Comparison of ENCODE assay signal across 19 mouse cellular contexts in the genomic region with DNA sequence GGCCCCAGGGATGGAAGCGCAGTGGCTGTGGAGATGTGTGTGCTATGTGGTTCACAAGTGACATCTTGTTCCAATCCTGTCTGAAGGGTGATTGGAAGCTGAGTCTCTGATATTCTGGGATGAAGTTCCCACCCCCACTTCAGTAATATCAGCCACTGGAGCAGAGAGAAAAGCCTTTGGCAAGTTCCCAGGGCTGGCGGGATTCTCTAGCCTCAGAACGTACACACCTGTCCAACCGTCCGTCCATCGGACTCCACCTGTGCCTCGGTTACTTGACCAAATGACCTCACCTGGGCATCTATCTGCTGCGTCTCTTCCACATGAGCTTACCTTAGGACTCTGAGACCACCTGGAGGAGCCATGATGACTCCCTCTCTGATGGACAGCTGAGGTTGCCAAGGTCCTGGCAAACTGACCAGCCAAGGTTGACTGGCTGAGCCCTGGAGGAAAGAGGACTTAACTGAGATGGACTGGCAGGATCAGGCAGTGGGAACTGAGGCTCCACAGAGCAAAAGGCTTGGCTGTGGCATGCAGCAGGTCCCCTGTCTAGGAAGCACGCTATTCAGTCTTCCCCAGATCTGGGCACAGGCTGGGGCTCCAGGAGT.
DNase-seq lines count a peak whose midpoint lies in the region; ATAC-seq and TF ChIP-seq lines count a peak whose summit lies in the region.
"Had no signal": no experiment of that assay in that cellular context is flagged by ENCODE, and none has a peak within 500 bp of the region (broad histone marks: within the 10 kb centered on the region; RNA-seq: fewer than 3 reads in every experiment).

No protein-coding gene starts in this region.

- no peak for TF ChIP-seq CTCF in cerebellum, adult 2 months (IDR thresholded peaks at IDR 0.05; ENCODE audit: borderline replicate concordance, insufficient read depth, low read depth, low read length)
- no peak for TF ChIP-seq CTCF in midbrain, postnatal 0 days (IDR thresholded peaks at IDR 0.05)

- no peak for TF ChIP-seq POLR2A in cerebellum, adult 2 months (IDR thresholded peaks at IDR 0.05; ENCODE audit: borderline replicate concordance, insufficient read depth, low read length)

- H3K9ac ChIP-seq in midbrain, postnatal 0 days (replicated peaks; ENCODE audit: low read length, poor library complexity, severe bottlenecking) = no peak overlapping the region
- no peak overlapping the region; the same call in 1 of the 2 replicates for H3K9ac ChIP-seq in forebrain, embryonic 13.5 days
- H3K9ac ChIP-seq in midbrain, embryonic 14.5 days (replicated peaks; ENCODE audit: low read length) = peak overlapping the region; percentile 20; the same call in 1 of the 2 replicates
- no peak overlapping the region for H3K9ac ChIP-seq in kidney, embryonic 16.5 days (replicated peaks; ENCODE audit: low read length)
- H3K9ac ChIP-seq: embryonic facial prominence, embryonic 13.5 days; heart, embryonic 15.5 days; liver, postnatal 0 days; neural tube, embryonic 12.5 days had no signal

- 41% methylated on average over 9 of the region's 9 CpGs for WGBS in cerebellum, adult 2 months
- WGBS in midbrain, embryonic 10.5 days = 86% methylated on average over 9 of the region's 9 CpGs
- 83% methylated on average over 9 of the region's 9 CpGs for WGBS in midbrain, postnatal 0 days
- 67% methylated on average over 9 of the region's 9 CpGs for WGBS in forebrain, embryonic 13.5 days
- 81% methylated on average over 9 of the region's 9 CpGs for WGBS in midbrain, embryonic 14.5 days
- 76% methylated on average over 9 of the region's 9 CpGs for WGBS in kidney, embryonic 16.5 days

- peak; percentile 47 to 64 for DNase-seq in cerebellum, postnatal 14 days
- no peak for DNase-seq in cerebellum, adult 2 months
- DNase-seq in midbrain, embryonic 10.5 days (ENCODE audit: low spot score) = no peak
- DNase-seq in midbrain, postnatal 0 days (ENCODE audit: low spot score) = no peak
- no peak for DNase-seq in midbrain, embryonic 14.5 days
- DNase-seq: adrenal gland, postnatal 25 days; heart, postnatal 4 days; kidney, postnatal 10 days; liver, postnatal 0 days; thymus, postnatal 14 days had no signal

- H3K9me3 ChIP-seq in midbrain, embryonic 10.5 days (replicated peaks) = no peaks in the 10 kb centered on the region
- H3K9me3 ChIP-seq in midbrain, postnatal 0 days (ENCODE audit: low read length) = no peaks in the 10 kb centered on the region
- no peaks in the 10 kb centered on the region for H3K9me3 ChIP-seq in forebrain, embryonic 13.5 days (replicated peaks)
- no peaks in the 10 kb centered on the region for H3K9me3 ChIP-seq in midbrain, embryonic 14.5 days (ENCODE audit: control insufficient read depth, low read length)
- no peaks in the 10 kb centered on the region for H3K9me3 ChIP-seq in kidney, embryonic 16.5 days (ENCODE audit: low read length)
- H3K9me3 ChIP-seq: embryonic facial prominence, embryonic 13.5 days; heart, embryonic 15.5 days; neural tube, embryonic 12.5 days had no signal

- no peaks in the 10 kb centered on the region; the same call in 1 of the 2 replicates for H3K27me3 ChIP-seq in cerebellum, adult 2 months (ENCODE audit: control insufficient read depth, insufficient read depth, low read length)
- H3K27me3 ChIP-seq in midbrain, embryonic 10.5 days (ENCODE audit: low read depth, poor library complexity, severe bottlenecking) = peaks cover 39% of the 10 kb centered on the region
- no peaks in the 10 kb centered on the region for H3K27me3 ChIP-seq in midbrain, postnatal 0 days (ENCODE audit: insufficient read depth, low read length)
- no peaks in the 10 kb centered on the region for H3K27me3 ChIP-seq in forebrain, embryonic 13.5 days
- no peaks in the 10 kb centered on the region for H3K27me3 ChIP-seq in midbrain, embryonic 14.5 days (ENCODE audit: control insufficient read depth, insufficient read depth, low read length)
- H3K27me3 ChIP-seq in kidney, embryonic 16.5 days (ENCODE audit: insufficient read depth, low read length) = peaks cover 10% of the 10 kb centered on the region; the same call in 1 of the 2 replicates
- H3K27me3 ChIP-seq: embryonic facial prominence, embryonic 13.5 days had no signal

- no peak overlapping the region for H3K4me3 ChIP-seq in cerebellum, adult 2 months (replicated peaks; ENCODE audit: insufficient read depth, low read depth, low read length)
- H3K4me3 ChIP-seq in midbrain, embryonic 10.5 days = no peak overlapping the region
- H3K4me3 ChIP-seq in midbrain, postnatal 0 days (ENCODE audit: low read depth, low read length) = no peak overlapping the region
- H3K4me3 ChIP-seq in forebrain, embryonic 13.5 days = no peak overlapping the region
- H3K4me3 ChIP-seq in midbrain, embryonic 14.5 days (replicated peaks; ENCODE audit: low read depth, low read length) = no peak overlapping the region
- H3K4me3 ChIP-seq in kidney, embryonic 16.5 days (ENCODE audit: low read length) = no peak overlapping the region
- H3K4me3 ChIP-seq: embryonic facial prominence, embryonic 13.5 days; erythroblast, embryonic 14.5 days; heart, embryonic 15.5 days; left cerebral cortex, adult 2 months; neural tube, embryonic 12.5 days had no signal

- peaks cover 5% of the 10 kb centered on the region; the same call in 1 of the 2 replicates for H3K4me1 ChIP-seq in cerebellum, adult 2 months (ENCODE audit: control insufficient read depth, insufficient read depth, low read length)
- H3K4me1 ChIP-seq in midbrain, embryonic 10.5 days = peaks cover 76% of the 10 kb centered on the region
- H3K4me1 ChIP-seq in midbrain, postnatal 0 days (ENCODE audit: insufficient read depth, low read length) = peaks cover 23% of the 10 kb centered on the region; the same call in 1 of the 2 replicates
- H3K4me1 ChIP-seq in forebrain, embryonic 13.5 days = peaks cover 86% of the 10 kb centered on the region
- peaks cover 80% of the 10 kb centered on the region for H3K4me1 ChIP-seq in midbrain, embryonic 14.5 days (ENCODE audit: control insufficient read depth, insufficient read depth, low read length)
- peaks cover 59% of the 10 kb centered on the region for H3K4me1 ChIP-seq in kidney, embryonic 16.5 days (ENCODE audit: insufficient read depth, low read length)

- no peak overlapping the region for H3K27ac ChIP-seq in cerebellum, adult 2 months (ENCODE audit: insufficient read depth, low read length)
- H3K27ac ChIP-seq in midbrain, embryonic 10.5 days (replicated peaks) = peak overlapping the region; percentile 69
- H3K27ac ChIP-seq in midbrain, postnatal 0 days (ENCODE audit: low read depth, low read length) = no peak overlapping the region
- peak overlapping the region; percentile 97 for H3K27ac ChIP-seq in forebrain, embryonic 13.5 days
- H3K27ac ChIP-seq in midbrain, embryonic 14.5 days (replicated peaks; ENCODE audit: low read depth, low read length) = peak overlapping the region; percentile 93
- H3K27ac ChIP-seq in kidney, embryonic 16.5 days (ENCODE audit: low read length) = no peak overlapping the region
- H3K27ac ChIP-seq: embryonic facial prominence, embryonic 13.5 days; heart, embryonic 15.5 days; left cerebral cortex, adult 2 months; neural tube, embryonic 12.5 days had no signal

- H3K4me2 ChIP-seq in midbrain, postnatal 0 days (ENCODE audit: low read depth, low read length, poor library complexity, severe bottlenecking) = no peak overlapping the region
- H3K4me2 ChIP-seq in forebrain, embryonic 13.5 days = peak overlapping the region; percentile 11; the same call in 1 of the 2 replicates
- H3K4me2 ChIP-seq in midbrain, embryonic 14.5 days (ENCODE audit: low read length) = no peak overlapping the region
- no peak overlapping the region for H3K4me2 ChIP-seq in kidney, embryonic 16.5 days (replicated peaks; ENCODE audit: low read depth, low read length)
- H3K4me2 ChIP-seq: embryonic facial prominence, embryonic 13.5 days; heart, embryonic 15.5 days; neural tube, embryonic 12.5 days had no signal

- no peak for ATAC-seq in midbrain, postnatal 0 days (ENCODE audit: low FRiP score)
- ATAC-seq in forebrain, embryonic 13.5 days = no peak
- no peak for ATAC-seq in midbrain, embryonic 14.5 days (ENCODE audit: low FRiP score, low TSS enrichment)
- no peak for ATAC-seq in kidney, embryonic 16.5 days (ENCODE audit: low FRiP score, low TSS enrichment)
- ATAC-seq in megakaryocyte, adult 5-6 weeks (ENCODE audit: poor library complexity, severe bottlenecking) = no peak
- ATAC-seq: liver, postnatal 0 days; lung, postnatal 0 days had no signal

- no peaks in the 10 kb centered on the region for H3K36me3 ChIP-seq in midbrain, embryonic 10.5 days
- no peaks in the 10 kb centered on the region for H3K36me3 ChIP-seq in midbrain, postnatal 0 days (ENCODE audit: insufficient read depth, low read length)
- H3K36me3 ChIP-seq in forebrain, embryonic 13.5 days (ENCODE audit: poor library complexity, severe bottlenecking) = no peaks in the 10 kb centered on the region
- H3K36me3 ChIP-seq in midbrain, embryonic 14.5 days (ENCODE audit: control insufficient read depth, insufficient read depth, low read length) = no peaks in the 10 kb centered on the region
- no peaks in the 10 kb centered on the region for H3K36me3 ChIP-seq in kidney, embryonic 16.5 days (ENCODE audit: insufficient read depth, low read length)
- H3K36me3 ChIP-seq: embryonic facial prominence, embryonic 13.5 days; heart, embryonic 15.5 days; neural tube, embryonic 12.5 days had no signal

Comparison
In these comparisons a context has a peak if more than half of its experiments do, and no peak if none do; other contexts are left out.
1. DNase-seq: peak in cerebellum, postnatal 14 days (2 of 2); none in cerebellum, adult 2 months (0 of 2), midbrain, embryonic 10.5 days (single experiment), midbrain, postnatal 0 days (single experiment) and midbrain, embryonic 14.5 days (single experiment).
2. H3K27ac ChIP-seq: peak in midbrain, embryonic 10.5 days (single experiment), forebrain, embryonic 13.5 days (single experiment) and midbrain, embryonic 14.5 days (single experiment); none in cerebellum, adult 2 months (single experiment), midbrain, postnatal 0 days (single experiment) and kidney, embryonic 16.5 days (single experiment).